In the genomic region with DNA sequence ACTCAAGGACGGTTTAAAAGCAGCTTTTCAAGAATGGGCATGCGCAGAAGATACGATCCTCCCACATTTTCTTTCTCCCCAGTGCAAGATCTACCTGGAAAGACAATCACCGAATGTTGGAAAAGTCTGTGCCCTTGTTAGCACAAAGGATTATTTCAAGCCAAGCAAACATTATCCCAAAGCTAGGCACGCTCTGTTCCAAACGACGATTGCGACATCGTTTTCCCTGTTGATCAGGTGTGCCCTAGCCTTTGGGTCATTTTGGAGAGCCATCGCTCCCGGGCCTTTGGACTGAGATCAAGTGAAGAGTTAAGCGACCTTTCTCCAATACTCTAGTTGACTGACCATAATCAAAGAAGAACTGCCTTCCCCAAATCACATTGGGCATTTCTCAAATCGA, we compare ENCODE assay signal across 25 mouse cellular contexts. TPM values are rescaled to one million over a fixed set of nuclear protein-coding genes. Genes with fewer than 3 reads are reported as not detected.
DNase-seq lines count a peak whose midpoint lies in the region; ATAC-seq and TF ChIP-seq lines count a peak whose summit lies in the region.
"Had no signal": no experiment of that assay in that cellular context is flagged by ENCODE, and none has a peak within 500 bp of the region (broad histone marks: within the 10 kb centered on the region; RNA-seq: fewer than 3 reads in every experiment).

No protein-coding gene starts in this region.

- no peaks in the 10 kb centered on the region; the same call in 1 of the 2 replicates for H3K4me1 ChIP-seq in kidney, adult 2 months (ENCODE audit: control insufficient read depth, insufficient read depth, low read length)
- H3K4me1 ChIP-seq in lung, adult 2 months (ENCODE audit: control insufficient read depth, insufficient read depth, low read length): no peaks in the 10 kb centered on the region
- 0 out of 2 replicates have a peak, but pooled peaks cover 4% of the 10 kb centered on the region for H3K4me1 ChIP-seq in liver, embryonic 15.5 days (replicated peaks)
- H3K4me1 ChIP-seq in hindbrain, embryonic 14.5 days (replicated peaks; ENCODE audit: control insufficient read depth, insufficient read depth, low read length): no peaks in the 10 kb centered on the region

- no peak for TF ChIP-seq POLR2A in kidney, adult 2 months (IDR thresholded peaks at IDR 0.05; ENCODE audit: low read depth, low read length)
- no peak for TF ChIP-seq POLR2A in lung, adult 2 months (IDR thresholded peaks at IDR 0.05; ENCODE audit: borderline replicate concordance, extremely low read depth, low read depth, low read length)

- H3K27ac ChIP-seq in kidney, adult 2 months (ENCODE audit: insufficient read depth, low read depth, low read length): no peak overlapping the region
- H3K27ac ChIP-seq in liver, embryonic 15.5 days (replicated peaks): peak overlapping the region; percentile 60
- no peak overlapping the region for H3K27ac ChIP-seq in hindbrain, embryonic 14.5 days
- H3K27ac ChIP-seq: embryonic facial prominence, embryonic 13.5 days; forebrain, embryonic 12.5 days; kidney, postnatal 0 days; midbrain, embryonic 10.5 days; neural tube, embryonic 13.5 days; stomach, postnatal 0 days had no signal

- TF ChIP-seq CTCF in kidney, adult 2 months (conservative IDR thresholded peaks at IDR 0.05; ENCODE audit: insufficient read depth, insufficient read length, low read depth, low read length): no peak
- TF ChIP-seq CTCF in lung, adult 2 months (IDR thresholded peaks at IDR 0.05; ENCODE audit: insufficient read depth, low read length): no peak

- H3K27me3 ChIP-seq in kidney, adult 2 months (replicated peaks; ENCODE audit: control insufficient read depth, insufficient read depth, low read length): no peaks in the 10 kb centered on the region
- no peaks in the 10 kb centered on the region for H3K27me3 ChIP-seq in liver, embryonic 15.5 days
- no peaks in the 10 kb centered on the region; the same call in 1 of the 2 replicates for H3K27me3 ChIP-seq in hindbrain, embryonic 14.5 days (ENCODE audit: control insufficient read depth, insufficient read depth, low read length)
- H3K27me3 ChIP-seq: embryonic facial prominence, embryonic 13.5 days; forebrain, embryonic 12.5 days; neural tube, embryonic 13.5 days had no signal

- 88% methylated on average over 13 of the region's 13 CpGs for WGBS in kidney, adult 2 months
- WGBS in lung, adult 2 months: 75% methylated on average over 13 of the region's 13 CpGs
- WGBS in liver, embryonic 15.5 days (ENCODE audit: insufficient replicate concordance): 73% methylated on average over 13 of the region's 13 CpGs
- WGBS in hindbrain, embryonic 14.5 days: 95% methylated on average over 13 of the region's 13 CpGs

- intact Hi-C loops in heart, postnatal 14 days (cut with DNase I): loop anchor here (5.0 to 10.0 kb wide), 2 partner anchors 130 to 1167 kb away; no protein-coding TSS in a partner anchor

- no peak overlapping the region for H3K4me3 ChIP-seq in kidney, adult 2 months (ENCODE audit: insufficient read depth, low read depth, low read length)
- no peak overlapping the region for H3K4me3 ChIP-seq in lung, adult 2 months (replicated peaks; ENCODE audit: extremely low read depth, low read depth, low read length)
- no peak overlapping the region for H3K4me3 ChIP-seq in liver, embryonic 15.5 days (replicated peaks)
- no peak overlapping the region for H3K4me3 ChIP-seq in hindbrain, embryonic 14.5 days (replicated peaks; ENCODE audit: low read length)
- H3K4me3 ChIP-seq: embryonic facial prominence, embryonic 13.5 days; forebrain, embryonic 12.5 days; midbrain, embryonic 10.5 days; neural tube, embryonic 13.5 days had no signal

- H3K9me3 ChIP-seq in liver, embryonic 15.5 days (replicated peaks): no peaks in the 10 kb centered on the region
- no peaks in the 10 kb centered on the region for H3K9me3 ChIP-seq in hindbrain, embryonic 14.5 days (ENCODE audit: control insufficient read depth, low read length)
- H3K9me3 ChIP-seq: embryonic facial prominence, embryonic 13.5 days; forebrain, embryonic 12.5 days; midbrain, embryonic 10.5 days; neural tube, embryonic 13.5 days had no signal

- peak; percentile 75 for ATAC-seq in liver, embryonic 15.5 days (ENCODE audit: insufficient read depth)
- ATAC-seq in hindbrain, embryonic 14.5 days (ENCODE audit: low FRiP score): no peak
- ATAC-seq: forebrain, postnatal 0 days; intestine, postnatal 0 days; midbrain, embryonic 16.5 days had no signal

- no peak overlapping the region for H3K9ac ChIP-seq in liver, embryonic 15.5 days
- H3K9ac ChIP-seq in hindbrain, embryonic 14.5 days: no peak overlapping the region
- H3K9ac ChIP-seq: embryonic facial prominence, embryonic 13.5 days; forebrain, embryonic 12.5 days; forebrain, postnatal 0 days; lung, embryonic 14.5 days; neural tube, embryonic 13.5 days had no signal

- peak; percentile 58 for DNase-seq in kidney, adult 2 months
- no peak for DNase-seq in kidney, adult 18-20 months
- peak; percentile 9 for DNase-seq in lung, adult 2 months
- no peak for DNase-seq in lung, postnatal 10 days
- peak; percentile 90 for DNase-seq in gonadal fat pad, adult 2 months (ENCODE audit: low read depth)
- no peak for DNase-seq in hindbrain, embryonic 14.5 days (ENCODE audit: low spot score)
- DNase-seq in heart, postnatal 14 days: no peak
- DNase-seq: adrenal gland, postnatal 14 days; cerebellum, adult 11 months; cerebellum, adult 9-11 months; forebrain, postnatal 0 days; lung, embryonic 14.5 days; right cerebral cortex, postnatal 4 days; thymus, adult 18-20 months; thymus, postnatal 25 days had no signal

- no peaks in the 10 kb centered on the region for H3K36me3 ChIP-seq in kidney, adult 2 months (ENCODE audit: control insufficient read depth, insufficient read depth, low read length)
- H3K36me3 ChIP-seq in liver, embryonic 15.5 days (replicated peaks): no peaks in the 10 kb centered on the region
- no peaks in the 10 kb centered on the region for H3K36me3 ChIP-seq in hindbrain, embryonic 14.5 days (replicated peaks; ENCODE audit: control insufficient read depth, insufficient read depth)
- H3K36me3 ChIP-seq: embryonic facial prominence, embryonic 13.5 days; forebrain, embryonic 12.5 days; G1E; midbrain, embryonic 10.5 days; neural tube, embryonic 13.5 days had no signal

- H3K4me2 ChIP-seq in liver, embryonic 15.5 days: no peak overlapping the region
- no peak overlapping the region for H3K4me2 ChIP-seq in hindbrain, embryonic 14.5 days (replicated peaks)
- H3K4me2 ChIP-seq: embryonic facial prominence, embryonic 13.5 days; forebrain, embryonic 12.5 days; lung, embryonic 14.5 days; neural tube, embryonic 13.5 days had no signal

RNA-seq across cellular contexts. Expression of a gene that starts 30.1 kb away (rescaled TPM):
- polyA plus RNA-seq in kidney, adult 2 months (2012; rRNA removed): 1.3 and 2.0 TPM in 2 replicates
- 2.5 and 4.1 TPM in 2 replicates for polyA plus RNA-seq in lung, adult 2 months (2012; rRNA removed)
- polyA plus RNA-seq in gonadal fat pad, adult 2 months (2012; rRNA removed): 3.8 and 5.5 TPM in 2 replicates
- 0.55 and 0.86 TPM in 2 replicates for polyA plus RNA-seq in liver, embryonic 15.5 days (2015; fragmentation: Nextera tagmentation; extraction: Ambion mirVana)
- polyA plus RNA-seq in hindbrain, embryonic 14.5 days (2014; fragmentation: Nextera tagmentation; extraction: Ambion mirVana): 15.7 and 18.1 TPM in 2 replicates
- total RNA-seq in heart, postnatal 14 days (2021): 1 to 10 TPM; 7.3 to 7.9 TPM
- polyA plus RNA-seq: G1E had no signal

RNA-seq across cellular contexts. Expression of a gene that starts 31.3 kb away (rescaled TPM):
- polyA plus RNA-seq in kidney, adult 2 months (2012; rRNA removed): 5.6 and 6.6 TPM in 2 replicates
- polyA plus RNA-seq in lung, adult 2 months (2012; rRNA removed): 2.1 and 2.3 TPM in 2 replicates
- 2.8 and 2.9 TPM in 2 replicates for polyA plus RNA-seq in gonadal fat pad, adult 2 months (2012; rRNA removed)
- 4.9 and 5.0 TPM in 2 replicates for polyA plus RNA-seq in liver, embryonic 15.5 days (2015; fragmentation: Nextera tagmentation; extraction: Ambion mirVana)
- polyA plus RNA-seq in hindbrain, embryonic 14.5 days (2014; fragmentation: Nextera tagmentation; extraction: Ambion mirVana): 28.3 and 32.0 TPM in 2 replicates
- total RNA-seq in heart, postnatal 14 days (2021): 1 to 10 TPM; 6.4 to 7.0 TPM
- polyA plus RNA-seq: G1E had no signal

Comparison
In these comparisons a context has a peak if more than half of its experiments do, and no peak if none do; other contexts are left out.
1. DNase-seq: peak in kidney, adult 2 months (single experiment), lung, adult 2 months (single experiment) and gonadal fat pad, adult 2 months (single experiment); none in kidney, adult 18-20 months (single experiment), lung, postnatal 10 days (single experiment), hindbrain, embryonic 14.5 days (single experiment) and heart, postnatal 14 days (0 of 2).